Mouse (Mus musculus) kidney, adult 18-20 months (tissue): ENCODE data around the gene Rab3b.
"Not testable (repeated sequence)": the region's sequence is repeated elsewhere in the genome, so short reads cannot be mapped to it uniquely, and the experiment has no call there.

Experiments used
- DNase-seq: peaks from one replicate; pipeline ENCODE4 v3.0.0; 2021

Rab3b gene

DNA sequence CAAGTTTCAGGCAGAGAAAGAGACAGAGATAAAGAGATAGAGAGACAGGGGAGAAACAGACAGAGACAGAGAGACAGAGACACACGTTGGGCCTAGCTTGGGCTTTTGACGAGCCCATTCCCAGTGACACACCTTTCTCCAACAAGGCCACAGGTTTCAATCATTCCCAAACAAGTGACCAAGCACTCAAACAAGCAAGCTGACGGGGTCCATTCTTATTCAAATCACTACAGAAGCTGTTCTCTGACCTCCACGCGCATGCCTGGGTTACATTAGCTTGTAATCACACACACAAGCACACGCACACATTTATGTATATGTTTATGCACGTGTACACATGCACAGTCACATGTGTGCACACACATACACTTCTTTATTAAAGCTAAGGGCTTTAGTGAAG lies 21.6 kb downstream of the Rab3b start:
- DNase-seq = no peak

GRCm38 (mm10) chr4:108902886-108903285 lies 24.0 kb downstream of the Rab3b start:
- DNase-seq = no peak

DNA sequence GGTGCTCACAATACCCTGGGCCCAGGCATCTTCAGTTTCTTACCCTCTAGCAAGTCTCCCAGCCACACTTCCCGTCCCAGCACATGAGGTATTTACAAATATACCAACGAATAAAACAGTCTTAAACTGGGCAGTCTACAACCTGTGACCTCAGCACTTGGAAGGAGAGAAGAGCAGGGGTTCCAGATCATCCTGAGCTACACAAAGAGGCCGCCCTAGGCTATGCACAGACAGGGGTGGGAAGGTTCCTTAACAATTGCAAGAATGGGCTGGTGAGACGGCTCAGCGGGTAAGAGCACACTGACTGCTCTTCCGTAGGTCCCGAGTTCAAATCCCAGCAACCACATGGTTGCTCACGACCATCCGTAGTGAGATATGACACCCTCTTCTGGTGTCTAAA lies 24.5 kb downstream of the Rab3b start:
- DNase-seq = no peak

GRCm38 (mm10) chr4:108904076-108904475 lies 25.2 kb downstream of the Rab3b start:
- no peak for DNase-seq

DNA sequence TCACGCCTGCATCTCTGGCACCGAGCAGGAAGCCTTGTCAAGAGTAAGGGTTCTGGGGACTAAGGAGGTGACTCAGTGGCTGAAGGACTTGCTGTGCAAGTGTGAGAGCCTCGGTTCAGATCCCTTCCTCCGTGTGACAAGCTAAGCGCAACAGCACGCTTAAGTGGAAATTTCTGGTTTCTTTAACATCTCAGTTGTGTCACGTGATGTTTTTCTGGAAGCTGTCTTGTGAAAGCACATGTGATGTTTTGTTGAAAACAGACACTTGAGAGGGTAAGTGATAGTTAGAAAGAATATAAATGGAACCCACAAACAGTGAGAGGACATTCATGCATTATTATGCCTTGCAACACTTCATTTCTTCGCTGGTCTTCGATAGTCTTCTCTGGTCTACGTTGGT lies 25.9 kb downstream of the Rab3b start:
- DNase-seq = no peak

GRCm38 (mm10) chr4:108905859-108906258 lies 27.0 kb downstream of the Rab3b start:
- no peak for DNase-seq

- DNase-seq = no peak
Observed at GRCm38 (mm10) chr4:108907475-108907874, 28.6 kb downstream of the Rab3b start.

- DNase-seq = no peak
Observed at GRCm38 (mm10) chr4:108909872-108910425, 31.1 kb downstream of the Rab3b start.

- DNase-seq = no peak
Observed at GRCm38 (mm10) chr4:108911866-108912265, 33.0 kb downstream of the Rab3b start.

GRCm38 (mm10) chr4:108913180-108913579 lies 34.3 kb downstream of the Rab3b start:
- DNase-seq = no peak

DNA sequence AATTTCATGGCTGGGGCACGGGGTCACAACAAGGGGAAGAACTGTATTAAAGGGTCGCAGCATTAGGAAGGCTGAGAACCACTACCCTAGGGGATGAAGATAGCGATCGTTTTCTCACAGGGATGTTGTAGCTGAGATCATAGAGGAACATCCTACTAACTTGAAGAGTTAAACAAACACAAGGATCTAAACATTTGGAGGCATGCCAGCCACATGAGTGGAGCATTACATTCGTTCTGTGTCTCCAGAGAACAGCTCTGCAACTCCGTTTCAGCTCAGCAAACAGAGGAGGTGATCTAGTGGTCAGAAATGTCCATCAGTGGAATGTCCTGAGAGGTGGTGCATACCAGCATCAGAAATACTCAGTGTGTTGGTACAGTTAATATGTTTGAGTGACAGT lies 35.5 kb downstream of the Rab3b start:
- DNase-seq = no peak

- no peak for DNase-seq
Observed at GRCm38 (mm10) chr4:108915101-108915500, 36.2 kb downstream of the Rab3b start.

GRCm38 (mm10) chr4:108917654-108918053 lies 38.8 kb downstream of the Rab3b start:
- DNase-seq = no peak

DNA sequence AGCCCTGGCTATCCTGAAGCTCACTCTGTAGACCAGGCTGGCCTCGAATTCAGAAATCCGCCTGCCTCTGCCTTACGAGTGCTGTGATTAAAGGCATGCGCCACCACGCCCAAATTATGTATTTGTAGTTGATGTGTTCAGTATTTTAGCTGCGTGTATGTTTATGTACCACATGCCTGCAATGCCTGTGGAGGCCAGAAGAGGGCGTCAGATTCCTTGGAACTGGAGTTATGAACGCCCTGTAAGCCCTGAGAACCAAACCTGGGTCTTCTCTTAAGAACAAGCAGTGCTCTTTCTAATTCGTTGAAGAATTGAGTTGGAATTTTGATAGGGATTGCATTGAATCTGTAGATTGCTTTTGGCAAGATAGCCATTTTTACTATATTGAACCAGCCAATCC lies 49.1 kb downstream of the Rab3b start:
- DNase-seq = not testable (repeated sequence)

GRCm38 (mm10) chr4:108933163-108933562 lies 54.3 kb downstream of the Rab3b start:
- DNase-seq = no peak

DNA sequence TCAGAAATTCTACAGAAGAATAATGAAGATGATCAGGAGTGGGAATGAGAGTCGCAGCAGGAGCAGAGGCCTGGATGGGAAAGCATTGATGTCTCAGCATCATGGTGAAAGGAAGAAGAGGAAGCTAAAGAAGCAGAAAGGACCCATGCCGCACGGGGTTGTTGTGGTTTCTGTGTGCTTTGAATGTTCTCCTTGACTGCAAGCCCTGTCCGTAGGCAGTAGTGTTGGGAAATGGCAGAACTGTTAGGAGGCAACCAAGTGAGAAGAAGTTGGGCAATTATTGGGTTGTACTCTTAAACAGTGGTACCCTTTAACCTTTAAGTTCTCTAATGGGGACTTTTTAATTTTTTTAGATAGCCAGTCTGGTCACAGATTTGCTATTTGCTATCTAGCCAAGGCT lies 56.0 kb downstream of the Rab3b start:
- no peak for DNase-seq

DNA sequence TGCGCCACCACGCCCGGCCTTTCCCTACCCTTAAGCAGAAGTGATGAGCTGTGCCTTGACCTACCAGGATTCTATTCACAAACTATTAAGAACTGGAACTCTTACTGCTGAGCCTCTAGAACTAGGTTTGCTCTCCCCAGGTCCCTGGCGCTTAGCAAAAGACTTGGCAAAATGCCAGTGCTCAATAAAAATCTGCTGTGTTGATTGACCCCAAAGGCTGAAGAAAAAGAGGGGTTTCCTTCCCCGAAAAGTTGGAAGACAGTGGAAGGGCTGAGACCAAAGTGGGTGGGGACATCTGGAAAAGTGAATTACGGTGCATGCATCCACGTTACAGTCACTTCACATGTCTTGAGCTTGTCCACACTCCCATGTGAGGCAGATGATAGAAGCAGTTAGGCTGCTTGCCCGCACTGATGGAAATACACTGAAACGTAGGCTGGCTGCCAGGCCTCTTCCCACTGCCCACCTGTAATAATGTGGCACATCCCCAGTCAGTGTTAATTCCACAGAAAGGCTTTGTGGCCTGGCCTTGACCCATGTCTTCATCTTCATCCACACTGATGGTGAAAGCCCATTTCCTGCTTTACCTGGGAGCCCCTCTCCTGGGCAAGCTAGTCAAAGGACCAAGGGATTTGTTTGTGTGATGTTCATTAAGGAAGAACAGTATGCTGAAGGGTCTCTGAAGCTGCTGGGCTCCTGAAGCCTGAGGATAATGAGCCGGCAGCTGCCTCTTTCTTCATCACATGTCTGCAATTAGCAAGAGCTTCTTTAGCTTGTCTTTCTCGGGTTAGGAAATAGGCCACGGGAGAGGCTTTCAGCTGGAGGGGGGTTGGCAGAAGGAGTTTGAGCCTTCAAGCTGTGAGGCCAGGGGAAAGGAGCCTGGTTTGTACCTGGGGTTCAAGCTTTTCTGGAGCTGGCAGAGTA lies 59.2 kb downstream of the Rab3b start:
- no peak for DNase-seq

DNA sequence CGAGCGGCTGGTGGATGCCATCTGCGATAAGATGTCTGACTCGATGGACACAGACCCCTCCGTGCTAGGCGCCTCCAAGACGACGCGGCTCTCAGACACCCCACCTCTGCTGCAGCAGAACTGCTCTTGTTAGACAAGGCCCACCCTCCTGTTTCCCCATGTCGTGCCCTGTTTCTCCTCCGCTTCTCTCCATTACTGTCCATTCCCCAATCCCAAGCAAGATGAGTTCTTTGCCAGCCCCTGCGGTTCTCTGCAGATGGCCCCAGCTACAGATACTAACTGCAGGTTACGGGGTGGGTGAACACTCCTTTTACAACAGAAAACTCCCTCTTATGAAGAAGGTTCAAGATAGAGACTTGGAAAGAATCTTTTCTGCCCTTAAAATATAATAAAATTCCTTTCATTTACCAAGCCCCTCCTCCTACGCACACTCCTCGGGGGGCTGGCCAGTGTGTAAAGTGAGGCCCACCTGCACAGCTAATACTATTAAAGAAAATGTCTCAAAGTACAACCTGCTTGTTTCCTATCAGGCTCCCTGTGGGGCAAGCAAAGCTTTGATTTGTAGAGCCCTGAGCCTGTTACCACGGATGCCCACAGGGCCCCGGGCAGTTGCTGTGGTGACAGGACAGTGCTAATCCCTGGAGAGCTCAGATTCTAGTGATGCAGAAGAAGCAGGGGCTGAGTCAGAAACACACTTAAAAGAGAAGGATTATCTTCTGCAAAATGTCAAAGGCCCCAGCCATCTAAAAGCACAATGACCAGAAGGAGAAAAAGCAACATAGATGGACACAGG lies 62.0 kb downstream of the Rab3b start:
- DNase-seq = no peak

DNA sequence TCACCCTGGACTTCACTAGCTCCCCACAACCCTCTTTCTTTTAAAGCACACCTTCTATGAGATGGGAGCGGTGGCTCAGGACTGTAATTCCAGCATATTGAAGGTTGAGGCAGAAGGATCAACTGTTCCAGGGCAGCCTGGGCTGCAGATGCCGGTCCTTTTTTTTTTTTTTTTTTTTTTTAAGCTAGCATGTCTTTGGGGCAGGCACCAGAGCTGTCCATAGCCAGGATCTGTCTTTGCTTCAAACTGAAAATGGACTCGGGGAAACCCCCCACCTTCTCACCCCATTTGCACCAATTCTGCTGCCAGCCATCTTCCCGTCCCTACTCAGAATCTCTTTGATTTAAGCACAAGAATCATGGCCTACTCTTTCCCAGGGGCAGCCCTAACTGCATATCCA lies 63.3 kb downstream of the Rab3b start:
- DNase-seq = no peak

DNA sequence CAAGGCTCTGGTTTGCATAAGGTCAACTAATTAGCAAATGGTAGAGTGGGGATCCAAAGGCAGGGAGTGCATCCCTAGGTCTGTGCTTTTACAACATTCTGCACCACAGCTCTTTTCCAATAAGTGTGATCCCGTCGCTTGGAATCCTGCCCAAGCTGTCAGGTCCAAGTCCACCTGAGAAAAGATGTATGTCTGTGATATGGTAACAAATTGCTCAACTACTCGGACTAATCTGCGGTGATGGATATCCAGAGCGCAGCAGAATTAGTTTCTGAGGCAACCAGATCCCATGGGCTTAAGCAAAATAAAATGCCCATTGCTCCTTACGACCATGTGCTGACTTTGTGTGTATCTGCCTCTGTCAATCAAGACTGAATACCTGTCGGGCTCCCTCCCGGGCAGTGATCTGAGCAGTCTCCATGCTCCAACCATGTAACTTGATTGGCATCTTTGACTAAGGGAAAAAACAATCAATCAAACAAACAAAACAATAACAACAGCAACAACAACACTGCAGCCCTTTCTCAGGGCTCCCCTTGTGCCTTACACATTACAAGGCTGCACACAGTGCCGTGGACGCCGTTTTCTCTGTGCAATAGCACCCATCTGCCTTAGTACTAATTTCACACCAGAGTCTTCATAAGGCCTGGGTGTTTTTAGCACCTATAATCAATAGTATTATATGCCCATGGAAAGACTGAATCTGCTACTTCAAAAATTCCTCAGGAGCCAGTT lies 64.3 kb downstream of the Rab3b start:
- DNase-seq = no peak

DNA sequence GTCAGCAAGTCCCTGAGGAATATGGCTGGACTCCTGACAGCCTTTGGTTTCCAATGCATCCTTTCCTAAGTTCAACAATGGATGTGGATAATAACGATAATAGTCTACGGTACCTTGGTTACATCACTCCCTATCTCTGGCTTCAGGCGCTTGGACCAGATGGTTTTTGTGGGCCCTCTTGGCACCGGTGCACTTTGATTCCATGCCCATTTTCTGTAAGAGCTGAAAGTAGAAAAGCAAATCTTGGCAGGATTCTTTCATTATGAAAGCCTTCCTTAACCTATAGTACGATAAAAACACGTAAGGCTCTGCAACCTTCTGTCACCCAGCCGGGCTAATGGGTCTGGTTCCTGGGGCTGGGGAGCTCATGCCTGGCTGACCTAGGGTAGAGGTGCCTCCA lies 70.3 kb downstream of the Rab3b start:
- no peak for DNase-seq

DNA sequence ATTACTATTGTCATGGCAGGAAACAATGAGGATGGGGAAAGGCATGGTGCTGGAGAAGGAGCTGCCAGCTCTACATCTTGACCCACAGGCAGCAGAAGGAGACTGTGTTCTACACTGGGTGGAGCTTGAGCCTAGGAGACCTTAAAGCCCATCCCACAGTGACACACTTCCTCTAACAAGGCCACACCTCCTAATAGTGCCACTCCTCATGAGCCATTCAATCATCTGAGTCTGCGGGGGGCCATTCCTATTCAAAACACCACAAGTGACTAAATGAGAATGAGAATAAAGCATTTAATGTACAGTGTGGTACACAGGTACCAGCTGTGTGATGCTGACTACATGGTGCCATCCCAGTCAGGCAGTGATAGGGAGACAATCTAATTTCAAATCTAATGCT lies 71.3 kb downstream of the Rab3b start:
- no peak for DNase-seq

DNA sequence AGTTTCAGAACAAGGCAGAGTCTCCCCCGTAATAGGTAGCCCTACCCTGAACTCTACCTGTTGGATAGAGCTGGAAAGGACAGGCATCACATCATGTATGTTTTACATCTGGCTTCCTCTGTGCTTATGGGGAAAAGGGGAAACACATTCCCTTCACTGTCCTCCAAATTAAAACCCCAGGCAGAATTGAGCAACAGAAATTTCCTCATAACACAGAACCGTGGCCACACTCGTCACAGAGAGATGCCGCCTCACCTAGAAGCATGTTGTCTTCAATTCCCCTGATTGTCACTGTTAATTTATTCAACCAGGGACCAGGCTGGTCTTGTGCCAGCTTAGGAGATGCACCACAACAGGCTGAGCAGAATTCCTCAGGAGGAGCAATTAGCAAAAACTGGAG lies 72.8 kb downstream of the Rab3b start:
- DNase-seq = no peak
